Mouse (Mus musculus) G1E (cell line): Measurements from ENCODE around the gene Limd2.

ENCODE experiments used
- CTCF ChIP-seq: IDR thresholded peaks from 2 replicates; pipeline ENCODE4 v1.5.1; 2012; ENCODE audit warnings: low read depth, low read length, inconsistent platforms, mixed read lengths
- GATA1 ChIP-seq: IDR thresholded peaks from 2 replicates; pipeline ENCODE4 v1.6.1; 2012; ENCODE audit warnings: borderline replicate concordance, low read length, inconsistent platforms, mixed read lengths
- POLR2AphosphoS5 ChIP-seq: IDR thresholded peaks from 2 replicates; pipeline ENCODE4 v1.6.1; 2012; ENCODE audit warnings: low read depth, low read length, inconsistent platforms; ENCODE audit not compliant: insufficient replicate concordance
- TAL1 ChIP-seq: conservative IDR thresholded peaks from 2 replicates; pipeline ENCODE4 v1.6.1; 2012; ENCODE audit warnings: low read depth, low read length, inconsistent platforms, mixed read lengths

DNA sequence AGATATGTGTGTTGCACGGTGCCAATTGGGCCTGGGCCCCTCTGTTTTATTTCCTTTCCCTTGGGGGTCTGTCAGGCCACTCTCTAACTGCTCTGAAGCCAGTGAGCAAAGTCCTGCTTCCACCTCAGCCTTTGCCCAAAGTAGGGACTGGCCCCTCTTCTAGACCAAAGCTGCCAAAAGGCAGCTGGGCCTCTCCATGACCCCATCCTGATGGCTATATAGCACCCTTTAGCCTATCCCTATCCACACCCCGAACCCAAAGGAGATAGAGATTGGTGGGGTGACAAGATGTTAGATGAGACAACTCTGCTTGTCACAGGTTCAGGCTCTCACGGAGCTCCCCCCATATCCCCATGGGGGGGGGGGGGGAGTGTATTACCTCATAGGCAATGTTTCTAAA lies 4.9 kb downstream of the Limd2 start:
- no peak for TF ChIP-seq CTCF
- TF ChIP-seq GATA1 = no peak
- TF ChIP-seq POLR2AphosphoS5 = no peak
- no peak for TF ChIP-seq TAL1
